ENCODE assay signal across 20 mouse cellular contexts in genomic region chrX:77517274-77518085, GRCm38 (mm10). TPM values are rescaled to one million over a fixed set of nuclear protein-coding genes. Genes with fewer than 3 reads are reported as not detected.
DNase-seq lines count a peak whose midpoint lies in the region; ATAC-seq lines count a peak whose summit lies in the region.
"Had no signal": no experiment of that assay in that cellular context is flagged by ENCODE, and none has a peak within 500 bp of the region (broad histone marks: within the 10 kb centered on the region; RNA-seq: fewer than 3 reads in every experiment).

No protein-coding gene starts in this region.

- no peak for ATAC-seq in heart, embryonic 16.5 days (replicated peaks; ENCODE audit: extremely low read depth, insufficient read depth, low FRiP score)
- ATAC-seq in heart, embryonic 11.5 days (replicated peaks; ENCODE audit: insufficient number of reproducible peaks, low FRiP score, low TSS enrichment): no peak
- peak; percentile 30; the same call in 1 of the 2 replicates for ATAC-seq in granulocyte monocyte progenitor cell, adult 5-6 weeks (replicated peaks; ENCODE audit: poor library complexity, severe bottlenecking)
- ATAC-seq: forebrain, embryonic 13.5 days; hindbrain, postnatal 0 days; liver, postnatal 0 days had no signal

- H3K4me1 ChIP-seq in heart, embryonic 16.5 days (ENCODE audit: control insufficient read depth, insufficient read depth, low read length): peaks cover 19% of the 10 kb centered on the region
- peaks cover 15% of the 10 kb centered on the region for H3K4me1 ChIP-seq in heart, embryonic 11.5 days (ENCODE audit: control insufficient read depth, insufficient read depth, low read length)

- no peak overlapping the region for H3K9ac ChIP-seq in heart, embryonic 16.5 days (ENCODE audit: low read length)
- no peak overlapping the region for H3K9ac ChIP-seq in heart, embryonic 11.5 days (ENCODE audit: low read depth, low read length)
- H3K9ac ChIP-seq: forebrain, embryonic 13.5 days; limb, embryonic 15.5 days; liver, postnatal 0 days had no signal

- no peak overlapping the region for H3K4me3 ChIP-seq in heart, embryonic 16.5 days (ENCODE audit: low read length)
- no peak overlapping the region for H3K4me3 ChIP-seq in heart, embryonic 11.5 days (ENCODE audit: low read depth, low read length)
- H3K4me3 ChIP-seq: forebrain, embryonic 13.5 days; hindbrain, embryonic 10.5 days; limb, embryonic 15.5 days had no signal

- no peaks in the 10 kb centered on the region for H3K36me3 ChIP-seq in heart, embryonic 16.5 days (ENCODE audit: control insufficient read depth, insufficient read depth)
- H3K36me3 ChIP-seq in heart, embryonic 11.5 days (ENCODE audit: control insufficient read depth, insufficient read depth, low read length): no peaks in the 10 kb centered on the region
- H3K36me3 ChIP-seq: limb, embryonic 15.5 days had no signal

- peak; percentile 43 for DNase-seq in CD4-positive, CD25-positive, alpha-beta regulatory T cell, adult 2 months (ENCODE audit: low read depth, low spot score)
- DNase-seq in natural killer cell, adult 2 months (ENCODE audit: low spot score in 2 of 2): peak; percentile 15 to 27
- DNase-seq in gastrocnemius, postnatal 14 days: no peak
- DNase-seq in gastrocnemius, postnatal 25 days: no peak
- DNase-seq: adrenal gland, postnatal 36 days; cerebellum, adult 18-20 months; cerebellum, postnatal 25 days; kidney, adult 9 months; liver, postnatal 0 days; lung, postnatal 14 days; right cerebral cortex, adult 18-20 months; thymus, adult 18-20 months; thymus, postnatal 4 days had no signal

- H3K27me3 ChIP-seq in heart, embryonic 16.5 days (ENCODE audit: control insufficient read depth, insufficient read depth, low read length): no peaks in the 10 kb centered on the region
- H3K27me3 ChIP-seq in heart, embryonic 11.5 days (ENCODE audit: control insufficient read depth, insufficient read depth, low read length): no peaks in the 10 kb centered on the region
- H3K27me3 ChIP-seq: forebrain, embryonic 13.5 days; limb, embryonic 15.5 days had no signal

- intact Hi-C loops in gastrocnemius, postnatal 14 days (cut with DNase I; ENCODE audit: low total_unique reads): loop anchor here (10.0 kb wide), 1 partner anchor 117 kb away; no protein-coding TSS in a partner anchor

- peak overlapping the region; percentile 23 for H3K27ac ChIP-seq in heart, embryonic 16.5 days (ENCODE audit: low read length)
- no peak overlapping the region for H3K27ac ChIP-seq in heart, embryonic 11.5 days (ENCODE audit: low read depth, low read length)
- H3K27ac ChIP-seq: forebrain, embryonic 13.5 days; hindbrain, embryonic 10.5 days; hindbrain, postnatal 0 days; limb, embryonic 15.5 days had no signal

- no peak overlapping the region for H3K4me2 ChIP-seq in heart, embryonic 16.5 days (ENCODE audit: low read depth, low read length)
- no peak overlapping the region for H3K4me2 ChIP-seq in heart, embryonic 11.5 days
- H3K4me2 ChIP-seq: forebrain, embryonic 13.5 days; limb, embryonic 15.5 days had no signal

- H3K9me3 ChIP-seq in heart, embryonic 16.5 days (replicated peaks; ENCODE audit: control insufficient read depth, low read length): no peaks in the 10 kb centered on the region
- H3K9me3 ChIP-seq in heart, embryonic 11.5 days (replicated peaks; ENCODE audit: control insufficient read depth, low read length): no peaks in the 10 kb centered on the region
- H3K9me3 ChIP-seq: forebrain, embryonic 13.5 days; hindbrain, embryonic 10.5 days; limb, embryonic 15.5 days had no signal

- 26% methylated on average over 8 of the region's 8 CpGs for WGBS in heart, embryonic 16.5 days
- 38% methylated on average over 8 of the region's 8 CpGs for WGBS in heart, embryonic 11.5 days (ENCODE audit: insufficient replicate concordance)

RNA-seq across cellular contexts. Expression of gene Tbl1x, which starts 6.7 kb away (rescaled TPM):
- polyA plus RNA-seq in heart, embryonic 16.5 days (2015; fragmentation: Nextera tagmentation; extraction: Ambion mirVana): 55.5 and 59.9 TPM in 2 replicates
- polyA plus RNA-seq in heart, embryonic 11.5 days (2014; fragmentation: Nextera tagmentation; extraction: Ambion mirVana): 63.6 and 72.6 TPM in 2 replicates
- total RNA-seq in granulocyte monocyte progenitor cell, adult 5-6 weeks (2014; fragmentation: Nextera tagmentation): 38.5 and 41.5 TPM in 2 replicates
- total RNA-seq in granulocyte monocyte progenitor cell, adult 5-6 weeks (2017): 33.1 and 37.9 TPM in 2 replicates
- 10 to 100 TPM; 14.0 to 16.1 TPM for total RNA-seq in gastrocnemius, postnatal 14 days (2021)
- total RNA-seq in gastrocnemius, postnatal 25 days (2021): 10 to 100 TPM in 1 of 2 experiments, 1 to 10 TPM in 1; 8.7 to 10.3 TPM

Comparison
In these comparisons a context has a peak if more than half of its experiments do, and no peak if none do; other contexts are left out.
1. DNase-seq: peak in CD4-positive, CD25-positive, alpha-beta regulatory T cell, adult 2 months (single experiment) and natural killer cell, adult 2 months (2 of 2); none in gastrocnemius, postnatal 14 days (single experiment) and gastrocnemius, postnatal 25 days (single experiment).